Mouse (Mus musculus): ENCODE results near the gene Prss22. TPM values are rescaled to one million over a fixed set of nuclear protein-coding genes. Genes with fewer than 3 reads are reported as not detected.
"Not testable (repeated sequence)": the region's sequence is repeated elsewhere in the genome, so short reads cannot be mapped to it uniquely, and the experiment has no call there.

Gene Prss22
- polyA plus RNA-seq, 1 experiment from 2014 or later: not detected

- no peak for ATAC-seq (ENCODE audit: low read depth)
- H3K4me1 ChIP-seq (ENCODE audit: control insufficient read depth, insufficient read depth, low read length): no peaks in the 10 kb centered on the region
- H3K4me3 ChIP-seq (ENCODE audit: low read depth, low read length): no peak overlapping the region
- WGBS: 91% methylated on average over 10 of the region's 10 CpGs
- no peaks in the 10 kb centered on the region for H3K36me3 ChIP-seq (ENCODE audit: control insufficient read depth, insufficient read depth, low read length)
- H3K27ac ChIP-seq (ENCODE audit: low read depth, low read length): no peak overlapping the region
- H3K9ac ChIP-seq (replicated peaks; ENCODE audit: low read depth, low read length): no peak overlapping the region
- no peaks in the 10 kb centered on the region for H3K27me3 ChIP-seq (ENCODE audit: control insufficient read depth, insufficient read depth, low read length)
- no peak overlapping the region for H3K4me2 ChIP-seq (ENCODE audit: low read depth, low read length)
- no peaks in the 10 kb centered on the region for H3K9me3 ChIP-seq (ENCODE audit: control insufficient read depth, low read length)
Measured at GRCm38 (mm10) chr17:23966658-23967401, 31.1 kb downstream of the Prss22 start.

GRCm38 (mm10) chr17:23965805-23966425 lies 32.0 kb downstream of the Prss22 start:
- no peak for ATAC-seq (ENCODE audit: low read depth)
- 32% methylated on average over 6 of the region's 6 CpGs for whole genome bisulfite sequencing
- no peaks in the 10 kb centered on the region for H3K4me1 ChIP-seq (ENCODE audit: control insufficient read depth, insufficient read depth, low read length)
- no peak overlapping the region for H3K9ac ChIP-seq (replicated peaks; ENCODE audit: low read depth, low read length)
- H3K4me3 ChIP-seq (ENCODE audit: low read depth, low read length): no peak overlapping the region
- H3K36me3 ChIP-seq (ENCODE audit: control insufficient read depth, insufficient read depth, low read length): no peaks in the 10 kb centered on the region
- H3K9me3 ChIP-seq (ENCODE audit: control insufficient read depth, low read length): no peaks in the 10 kb centered on the region
- no peaks in the 10 kb centered on the region for H3K27me3 ChIP-seq (ENCODE audit: control insufficient read depth, insufficient read depth, low read length)
- H3K27ac ChIP-seq (ENCODE audit: low read depth, low read length): no peak overlapping the region
- H3K4me2 ChIP-seq (ENCODE audit: low read depth, low read length): no peak overlapping the region

GRCm38 (mm10) chr17:23961573-23962122 lies 36.3 kb downstream of the Prss22 start:
- ATAC-seq (ENCODE audit: low read depth): no peak
- Histone ChIP-seq H3K4me2 (ENCODE audit: low read depth, low read length) (no peak overlapping the region), H3K27ac (ENCODE audit: low read depth, low read length) (no peak overlapping the region), H3K9me3 (ENCODE audit: control insufficient read depth, low read length) (no peaks in the 10 kb centered on the region), H3K4me3 (ENCODE audit: low read depth, low read length) (no peak overlapping the region), H3K4me1 (ENCODE audit: control insufficient read depth, insufficient read depth, low read length) (no peaks in the 10 kb centered on the region), H3K36me3 (ENCODE audit: control insufficient read depth, insufficient read depth, low read length) (no peaks in the 10 kb centered on the region), H3K27me3 (ENCODE audit: control insufficient read depth, insufficient read depth, low read length) (no peaks in the 10 kb centered on the region), H3K9ac (replicated peaks; ENCODE audit: low read depth, low read length) (no peak overlapping the region)
- WGBS: 30% methylated on average over 4 of the region's 4 CpGs

GRCm38 (mm10) chr17:23960084-23960738 lies 37.7 kb downstream of the Prss22 start:
- H3K27ac ChIP-seq (ENCODE audit: low read depth, low read length): peak overlapping the region; percentile 52
- H3K36me3 ChIP-seq (ENCODE audit: control insufficient read depth, insufficient read depth, low read length): no peaks in the 10 kb centered on the region
- H3K4me3 ChIP-seq (ENCODE audit: low read depth, low read length): no peak overlapping the region
- no peak overlapping the region for H3K9ac ChIP-seq (replicated peaks; ENCODE audit: low read depth, low read length)
- H3K27me3 ChIP-seq (ENCODE audit: control insufficient read depth, insufficient read depth, low read length): no peaks in the 10 kb centered on the region
- no peaks in the 10 kb centered on the region for H3K4me1 ChIP-seq (ENCODE audit: control insufficient read depth, insufficient read depth, low read length)
- H3K9me3 ChIP-seq (ENCODE audit: control insufficient read depth, low read length): no peaks in the 10 kb centered on the region
- WGBS: 38% methylated on average over 3 of the region's 3 CpGs
- ATAC-seq (ENCODE audit: low read depth): peak; percentile 97
- H3K4me2 ChIP-seq (ENCODE audit: low read depth, low read length): no peak overlapping the region

GRCm38 (mm10) chr17:23955174-23955573 lies 42.7 kb downstream of the Prss22 start, which contains the start of gene Sbpl:
Sbpl (minus strand) TSS chr17:23955274.
- Histone ChIP-seq H3K27ac (ENCODE audit: low read depth, low read length) (no peak within 1 kb of the TSS), H3K4me3 (ENCODE audit: low read depth, low read length) (no peak within 1 kb of the TSS), H3K4me1 (ENCODE audit: control insufficient read depth, insufficient read depth, low read length) (no peaks in the 10 kb centered on the region), H3K36me3 (ENCODE audit: control insufficient read depth, insufficient read depth, low read length) (no peaks in the 10 kb centered on the region), H3K9ac (replicated peaks; ENCODE audit: low read depth, low read length) (no peak within 1 kb of the TSS), H3K9me3 (ENCODE audit: control insufficient read depth, low read length) (no peaks in the 10 kb centered on the region), H3K27me3 (ENCODE audit: control insufficient read depth, insufficient read depth, low read length) (no peaks in the 10 kb centered on the region), H3K4me2 (ENCODE audit: low read depth, low read length) (no peak within 1 kb of the TSS)
- WGBS: 68% methylated on average over 5 of the region's 5 CpGs
- ATAC-seq (ENCODE audit: low read depth): no peak

GRCm38 (mm10) chr17:23950828-23951227 lies 47.1 kb downstream of the Prss22 start:
- not testable (repeated sequence) for H3K4me2 ChIP-seq (ENCODE audit: low read depth, low read length); ATAC-seq (ENCODE audit: low read depth); H3K9me3 ChIP-seq (ENCODE audit: control insufficient read depth, low read length); H3K27ac ChIP-seq (ENCODE audit: low read depth, low read length); H3K36me3 ChIP-seq (ENCODE audit: control insufficient read depth, insufficient read depth, low read length); H3K27me3 ChIP-seq (ENCODE audit: control insufficient read depth, insufficient read depth, low read length); H3K4me1 ChIP-seq (ENCODE audit: control insufficient read depth, insufficient read depth, low read length); H3K4me3 ChIP-seq (ENCODE audit: low read depth, low read length); H3K9ac ChIP-seq (replicated peaks; ENCODE audit: low read depth, low read length)
- WGBS: 82% methylated on average over 4 of the region's 4 CpGs

GRCm38 (mm10) chr17:23949068-23949467 lies 48.8 kb downstream of the Prss22 start:
- no peaks in the 10 kb centered on the region for H3K4me1 ChIP-seq (ENCODE audit: control insufficient read depth, insufficient read depth, low read length)
- no peak for ATAC-seq (ENCODE audit: low read depth)
- no peak overlapping the region for H3K4me2 ChIP-seq (ENCODE audit: low read depth, low read length)
- 87% methylated on average over 2 of the region's 2 CpGs for WGBS
- H3K27ac ChIP-seq (ENCODE audit: low read depth, low read length): no peak overlapping the region
- no peaks in the 10 kb centered on the region for H3K9me3 ChIP-seq (ENCODE audit: control insufficient read depth, low read length)
- H3K36me3 ChIP-seq (ENCODE audit: control insufficient read depth, insufficient read depth, low read length): no peaks in the 10 kb centered on the region
- H3K27me3 ChIP-seq (ENCODE audit: control insufficient read depth, insufficient read depth, low read length): no peaks in the 10 kb centered on the region
- no peak overlapping the region for H3K4me3 ChIP-seq (ENCODE audit: low read depth, low read length)
- no peak overlapping the region for H3K9ac ChIP-seq (replicated peaks; ENCODE audit: low read depth, low read length)

- H3K27me3 ChIP-seq (ENCODE audit: control insufficient read depth, insufficient read depth, low read length); H3K36me3 ChIP-seq (ENCODE audit: control insufficient read depth, insufficient read depth, low read length); H3K9me3 ChIP-seq (ENCODE audit: control insufficient read depth, low read length); H3K4me1 ChIP-seq (ENCODE audit: control insufficient read depth, insufficient read depth, low read length); H3K4me2 ChIP-seq (ENCODE audit: low read depth, low read length); H3K9ac ChIP-seq (replicated peaks; ENCODE audit: low read depth, low read length); ATAC-seq (ENCODE audit: low read depth); H3K4me3 ChIP-seq (ENCODE audit: low read depth, low read length); H3K27ac ChIP-seq (ENCODE audit: low read depth, low read length): not testable (repeated sequence)
- WGBS: 79% methylated on average over 4 of the region's 4 CpGs
Measured at GRCm38 (mm10) chr17:23947486-23947885, 50.4 kb downstream of the Prss22 start.
